Mouse (Mus musculus) adrenal gland, postnatal 14 days (tissue): ENCODE measurements around the gene Ppp1r7. TPM values are rescaled to one million over a fixed set of nuclear protein-coding genes. Genes with fewer than 3 reads are reported as not detected.

Experiments
- microRNA-seq, 2 experiments: library from miRNA; unstranded; fragments of <30 nt; microRNA quantifications; one replicate each; pipeline ENCODE4 v1.2.0; 2021
- total RNA-seq: library from RNA; stranded (reverse); gene quantifications from 2 replicates; pipeline ENCODE4 v1.2.3, GENCODE M21; 2021

The Ppp1r7 gene
- total RNA-seq, 1 experiment from 2014 or later, result 22.1 TPM

Small RNA genes lying within 50 kb of the gene (microRNA-seq; reads per million reads assigned to microRNA genes)
- gene Mir6345 (0 reads per million in 2 experiments), gene Mir6902 (0 to 0.85 reads per million in 2 experiments)

Other genes starting within 250 kb of the Ppp1r7 start
- 18.5 and 25.5 TPM in 2 replicates for gene Kif1a, start 240.9 kb upstream of the Ppp1r7 start, total RNA-seq
- 2.3 and 40.2 TPM in 2 replicates for gene Agxt, start 207.6 kb upstream of the Ppp1r7 start, total RNA-seq
- gene 2310007B03Rik, start 181.9 kb upstream of the Ppp1r7 start, total RNA-seq, result not detected in 2 replicates
- gene Crocc2, start 174.1 kb upstream of the Ppp1r7 start, total RNA-seq, result 0.07 and 0.08 TPM in 2 replicates
- gene Sned1, start 107.0 kb upstream of the Ppp1r7 start, total RNA-seq, result 22.5 and 23.2 TPM in 2 replicates
- gene Mterf4, start 36.9 kb upstream of the Ppp1r7 start, total RNA-seq, result 29.1 and 32.4 TPM in 2 replicates
- gene Pask, start 628 bp downstream of the Ppp1r7 start, total RNA-seq, result 4.0 and 5.3 TPM in 2 replicates
- not detected in 2 replicates for gene Ano7, start 31.1 kb downstream of the Ppp1r7 start, total RNA-seq
- 321 and 334 TPM in 2 replicates for gene Hdlbp, start 136.0 kb downstream of the Ppp1r7 start, total RNA-seq
- gene Farp2, start 169.2 kb downstream of the Ppp1r7 start, total RNA-seq, result 17.3 and 19.5 TPM in 2 replicates